Mouse (Mus musculus): Measurements from ENCODE around the gene Avpr1b. TPM values are rescaled to one million over a fixed set of nuclear protein-coding genes. Genes with fewer than 3 reads are reported as not detected.
"Not testable (repeated sequence)": the region's sequence is repeated elsewhere in the genome, so short reads cannot be mapped to it uniquely, and the experiment has no call there.

Avpr1b gene
- polyA plus RNA-seq, 1 experiment from 2014 or later: not detected

DNA sequence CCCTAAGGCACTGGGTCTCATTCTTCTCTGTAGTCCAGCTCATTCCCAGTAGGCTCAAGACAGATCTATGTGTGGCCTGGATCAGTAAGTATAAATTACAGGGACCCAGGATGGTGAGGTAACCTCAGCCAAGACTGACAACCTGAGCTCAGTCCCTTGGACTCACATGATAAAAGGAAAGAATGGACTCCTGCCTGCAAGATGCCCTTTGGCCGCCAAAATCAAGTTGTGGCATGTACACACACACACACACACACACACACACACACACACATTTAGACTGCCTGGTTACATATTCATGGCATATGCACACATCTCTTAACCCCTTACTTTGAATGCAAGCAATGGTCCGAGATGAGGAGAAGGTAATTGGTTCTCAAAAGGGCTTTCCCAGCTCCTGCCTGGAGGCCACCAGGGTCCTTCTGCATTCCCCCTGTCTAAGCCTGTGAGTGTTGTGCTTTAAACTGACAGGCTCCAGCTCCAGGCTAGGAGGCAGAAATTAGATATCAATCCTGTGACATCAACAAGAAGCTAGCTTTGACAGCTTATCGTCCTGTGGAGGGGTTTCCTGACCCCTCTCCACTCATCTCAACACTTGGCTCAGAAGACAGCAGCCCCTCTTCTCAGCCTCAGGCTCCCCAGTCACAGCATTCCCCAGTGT is 25.3 kb downstream of the Avpr1b start:
- Histone ChIP-seq H3K4me2 (no peak overlapping the region), H3K4me3 (no peak overlapping the region), H3K4me1 (no peaks in the 10 kb centered on the region), H3K27ac (no peak overlapping the region), H3K27me3 (no peaks in the 10 kb centered on the region), H3K9me3 (no peaks in the 10 kb centered on the region), H3K9ac (no peak overlapping the region), H3K36me3 (no peaks in the 10 kb centered on the region)
- 51% methylated on average over 3 of the region's 3 CpGs for WGBS
- no peak for ATAC-seq (ENCODE audit: insufficient number of reproducible peaks, low FRiP score, low TSS enrichment, low read depth)

DNA sequence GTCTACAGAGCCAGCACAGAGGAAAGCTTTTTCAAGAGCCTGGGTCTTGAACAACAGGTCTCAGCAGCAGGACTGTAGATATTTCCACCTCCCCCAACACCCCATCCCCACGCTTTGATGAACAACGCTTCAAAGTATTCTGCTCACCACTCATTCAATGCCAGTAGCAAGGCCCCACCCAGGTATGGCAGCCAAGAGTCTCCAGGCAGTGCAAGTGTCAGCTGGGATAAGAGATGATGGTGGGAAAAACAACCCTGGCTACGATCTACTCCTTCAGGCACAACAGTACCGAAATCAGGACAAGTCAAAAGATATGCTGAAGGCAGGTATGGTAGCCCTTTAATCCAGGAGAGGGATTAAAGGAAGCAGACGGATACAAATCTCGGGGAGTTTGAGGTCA is 27.2 kb downstream of the Avpr1b start:
- H3K27ac ChIP-seq: no peak overlapping the region
- no peaks in the 10 kb centered on the region for H3K9me3 ChIP-seq
- H3K9ac ChIP-seq: no peak overlapping the region
- 73% methylated on average over 6 of the region's 6 CpGs for WGBS
- H3K4me2 ChIP-seq: no peak overlapping the region
- no peak for ATAC-seq (ENCODE audit: insufficient number of reproducible peaks, low FRiP score, low TSS enrichment, low read depth)
- no peaks in the 10 kb centered on the region for H3K36me3 ChIP-seq
- no peak overlapping the region for H3K4me3 ChIP-seq
- H3K27me3 ChIP-seq: no peaks in the 10 kb centered on the region
- no peaks in the 10 kb centered on the region for H3K4me1 ChIP-seq

DNA sequence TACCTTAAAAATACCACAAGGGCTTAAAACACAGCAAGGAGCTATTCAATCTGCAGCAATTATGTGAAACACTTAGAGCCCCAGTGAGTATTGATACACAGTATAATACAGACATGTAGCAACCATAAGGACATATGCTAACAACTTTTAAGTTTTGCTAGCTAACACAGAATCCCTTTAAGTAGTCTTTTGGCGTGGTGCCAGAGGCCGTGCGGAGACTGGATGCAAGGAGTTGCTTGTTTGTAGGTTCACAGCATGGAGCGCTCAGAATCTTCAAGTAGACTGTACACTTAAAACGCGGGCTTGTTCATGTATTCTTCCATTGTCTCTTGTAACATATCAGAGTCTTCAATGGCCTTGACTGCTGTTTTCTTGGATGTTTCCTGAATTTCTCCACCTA is 33.2 kb downstream of the Avpr1b start:
- H3K4me2 ChIP-seq; H3K36me3 ChIP-seq; ATAC-seq (ENCODE audit: insufficient number of reproducible peaks, low FRiP score, low TSS enrichment, low read depth); H3K27ac ChIP-seq; H3K9ac ChIP-seq; H3K27me3 ChIP-seq; H3K9me3 ChIP-seq; H3K4me1 ChIP-seq; H3K4me3 ChIP-seq: not testable (repeated sequence)
- WGBS: 60% methylated on average over 6 of the region's 6 CpGs

DNA sequence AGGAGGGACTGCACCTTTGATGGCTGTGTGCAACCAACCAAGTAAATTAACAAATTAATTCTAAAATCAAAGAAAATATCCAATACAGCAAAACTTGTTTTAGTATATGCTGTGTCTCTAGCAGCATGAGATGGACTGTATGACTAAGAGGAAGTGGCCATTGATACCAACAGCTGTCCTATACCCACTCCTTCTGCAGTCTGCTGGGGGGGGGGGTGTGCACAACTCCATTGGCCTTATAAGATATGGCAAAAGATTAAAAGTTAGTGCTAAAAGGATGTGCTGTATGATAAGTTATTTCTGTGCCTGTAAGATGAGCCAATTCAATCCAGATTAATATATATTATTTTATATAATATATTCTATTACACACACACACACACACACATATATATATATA is 35.5 kb downstream of the Avpr1b start:
- no peaks in the 10 kb centered on the region for H3K27me3 ChIP-seq
- H3K4me2 ChIP-seq: no peak overlapping the region
- H3K36me3 ChIP-seq: no peaks in the 10 kb centered on the region
- no peak overlapping the region for H3K27ac ChIP-seq
- no peak for ATAC-seq (ENCODE audit: insufficient number of reproducible peaks, low FRiP score, low TSS enrichment, low read depth)
- no peak overlapping the region for H3K9ac ChIP-seq
- no peak overlapping the region for H3K4me3 ChIP-seq
- H3K4me1 ChIP-seq: no peaks in the 10 kb centered on the region
- no peaks in the 10 kb centered on the region for H3K9me3 ChIP-seq

DNA sequence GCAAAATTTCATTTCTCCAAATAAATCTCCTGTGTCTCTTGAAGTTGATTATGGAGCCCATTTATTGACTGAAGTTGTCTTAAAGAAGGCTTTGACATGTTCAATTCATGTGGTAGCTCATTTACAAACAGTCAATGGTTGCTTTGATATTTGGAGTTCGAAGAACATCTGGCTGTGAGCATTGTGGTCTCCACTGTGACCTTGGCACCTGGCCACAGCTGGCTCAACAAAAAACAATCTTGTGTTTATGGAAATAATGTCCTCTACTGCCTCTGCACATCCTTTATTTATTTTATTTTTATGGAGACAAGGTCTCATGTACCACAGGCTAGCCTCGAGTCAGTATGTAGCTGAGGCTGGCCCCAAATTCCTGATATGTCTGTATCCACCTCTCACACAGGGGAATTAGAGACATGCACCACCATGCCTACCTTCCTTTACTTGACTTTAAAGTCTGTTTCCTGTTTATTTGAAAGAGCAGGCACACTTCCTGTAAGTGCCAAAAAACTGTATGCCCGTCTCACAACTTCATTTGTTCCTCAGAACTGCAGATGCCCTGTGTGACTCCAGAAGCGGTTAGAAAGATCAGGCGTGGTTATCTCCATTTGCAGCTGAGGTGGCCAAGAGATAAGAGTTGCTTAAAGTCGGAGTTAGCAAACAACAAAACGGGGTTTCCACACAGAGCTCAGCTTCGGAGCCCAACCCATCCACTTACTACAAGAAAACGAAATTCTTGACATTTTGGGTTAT is 38.9 kb downstream of the Avpr1b start, which contains the start of gene Ctse:
TSS of gene Ctse (plus strand) at position 516 of the 750 bp plus-strand sequence.
- H3K9me3 ChIP-seq: no peaks in the 10 kb centered on the region
- H3K4me2 ChIP-seq: no peak within 1 kb of the TSS
- 76% methylated on average over 9 of the region's 9 CpGs for WGBS
- no peak for ATAC-seq (ENCODE audit: insufficient number of reproducible peaks, low FRiP score, low TSS enrichment, low read depth)
- H3K4me3 ChIP-seq: no peak within 1 kb of the TSS
- H3K4me1 ChIP-seq: no peaks in the 10 kb centered on the region
- no peak within 1 kb of the TSS for H3K27ac ChIP-seq
- no peaks in the 10 kb centered on the region for H3K27me3 ChIP-seq
- no peaks in the 10 kb centered on the region for H3K36me3 ChIP-seq
- no peak within 1 kb of the TSS for H3K9ac ChIP-seq

DNA sequence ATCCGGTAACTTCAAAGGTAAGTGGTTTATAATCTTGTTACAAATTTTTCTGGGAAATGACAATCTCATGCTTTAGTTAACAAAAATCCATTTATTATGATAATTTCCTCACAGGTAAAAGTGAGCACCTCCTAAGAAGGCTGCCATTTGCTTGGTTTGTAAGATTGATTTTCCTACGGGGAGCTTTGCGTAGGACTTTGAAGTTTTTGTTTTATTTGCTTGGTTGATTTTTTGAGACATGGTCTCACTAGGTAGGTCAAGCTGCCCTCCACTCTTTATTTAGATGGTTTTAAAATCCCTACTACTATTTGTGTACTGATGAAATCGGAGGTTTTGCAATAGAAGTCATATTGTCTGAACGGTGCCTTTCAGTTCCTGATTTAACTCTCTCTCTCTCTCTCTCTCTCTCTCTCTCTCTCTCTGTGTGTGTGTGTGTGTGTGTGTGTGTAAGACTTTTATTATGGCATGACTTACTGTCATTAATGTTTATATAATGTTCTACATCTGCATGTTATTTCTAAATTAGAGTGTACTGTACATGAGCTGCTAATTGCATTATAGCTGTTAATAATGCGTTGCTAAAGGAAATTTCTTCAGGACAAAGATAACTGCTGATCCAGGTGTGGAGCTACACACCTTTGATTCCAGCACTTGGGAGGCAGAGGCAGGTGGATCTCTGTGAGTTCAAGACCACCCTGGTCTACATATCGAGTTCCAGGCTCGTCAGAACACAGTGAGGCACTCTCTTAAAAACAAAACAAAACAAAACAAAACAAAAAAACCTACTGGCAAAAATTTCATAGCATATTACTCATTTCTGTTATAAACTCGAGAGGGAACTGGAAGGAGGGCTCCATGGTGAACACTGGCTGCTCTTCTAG is 39.7 kb downstream of the Avpr1b start:
- no peak for ATAC-seq (ENCODE audit: insufficient number of reproducible peaks, low FRiP score, low TSS enrichment, low read depth)
- Histone ChIP-seq H3K36me3 (no peaks in the 10 kb centered on the region), H3K9ac (no peak overlapping the region), H3K9me3 (no peaks in the 10 kb centered on the region), H3K4me2 (no peak overlapping the region), H3K27me3 (no peaks in the 10 kb centered on the region), H3K4me3 (no peak overlapping the region), H3K27ac (no peak overlapping the region), H3K4me1 (no peaks in the 10 kb centered on the region)
- WGBS: 82% methylated on average over 9 of the region's 9 CpGs

DNA sequence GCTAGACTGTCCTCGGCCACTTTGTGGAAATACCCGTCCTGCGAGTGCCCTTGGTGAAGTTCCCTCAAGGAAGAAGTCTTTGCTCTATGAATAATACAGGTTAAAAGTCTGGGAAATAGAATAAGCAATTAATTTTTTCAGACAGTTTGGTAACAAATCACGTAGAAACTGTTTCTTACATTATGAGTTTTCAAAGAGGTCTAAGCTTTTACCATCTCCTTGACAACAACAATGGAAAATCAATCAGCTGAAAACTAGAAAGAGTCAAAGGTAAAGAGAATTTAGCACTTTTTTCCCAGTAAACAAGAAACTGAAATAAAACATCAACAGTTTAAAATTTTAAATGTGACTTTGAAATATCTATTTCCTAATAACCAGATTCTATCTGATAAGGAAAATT is 41.0 kb downstream of the Avpr1b start:
- 81% methylated on average over 4 of the region's 4 CpGs for WGBS
- ATAC-seq (ENCODE audit: insufficient number of reproducible peaks, low FRiP score, low TSS enrichment, low read depth): no peak

DNA sequence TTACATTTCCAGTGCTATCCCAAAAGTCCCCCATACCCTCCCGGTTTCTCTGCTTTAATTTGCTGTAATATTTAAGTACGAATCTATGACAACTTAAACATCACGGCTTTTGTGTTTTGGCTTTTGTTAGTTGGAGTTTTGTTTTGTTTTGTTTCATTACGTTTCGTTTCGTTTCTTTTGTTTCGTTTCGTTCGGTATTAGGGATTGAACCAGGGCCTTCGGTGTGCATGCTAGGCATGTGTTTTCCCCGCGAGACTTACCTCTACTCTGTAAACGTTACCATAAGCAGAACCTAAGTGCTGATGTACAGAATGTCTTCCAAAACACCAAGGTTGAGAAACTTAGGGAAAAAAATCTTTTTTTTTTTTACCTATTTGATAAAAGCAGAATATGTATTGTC is 42.5 kb downstream of the Avpr1b start:
- no peaks in the 10 kb centered on the region for H3K9me3 ChIP-seq
- no peaks in the 10 kb centered on the region for H3K27me3 ChIP-seq
- no peak overlapping the region for H3K9ac ChIP-seq
- no peak overlapping the region for H3K4me3 ChIP-seq
- no peak overlapping the region for H3K27ac ChIP-seq
- H3K36me3 ChIP-seq: no peaks in the 10 kb centered on the region
- H3K4me1 ChIP-seq: no peaks in the 10 kb centered on the region
- 92% methylated on average over 13 of the region's 13 CpGs for WGBS
- no peak for ATAC-seq (ENCODE audit: insufficient number of reproducible peaks, low FRiP score, low TSS enrichment, low read depth)
- no peak overlapping the region for H3K4me2 ChIP-seq

More for the DNA sequence above, 41.0 kb downstream of the Avpr1b start:
- no peak overlapping the region for H3K27ac ChIP-seq
- H3K4me2 ChIP-seq: no peak overlapping the region
- no peaks in the 10 kb centered on the region for H3K27me3 ChIP-seq
- H3K36me3 ChIP-seq: no peaks in the 10 kb centered on the region
- no peak overlapping the region for H3K4me3 ChIP-seq
- H3K9me3 ChIP-seq: no peaks in the 10 kb centered on the region
- no peaks in the 10 kb centered on the region for H3K4me1 ChIP-seq
- no peak overlapping the region for H3K9ac ChIP-seq

DNA sequence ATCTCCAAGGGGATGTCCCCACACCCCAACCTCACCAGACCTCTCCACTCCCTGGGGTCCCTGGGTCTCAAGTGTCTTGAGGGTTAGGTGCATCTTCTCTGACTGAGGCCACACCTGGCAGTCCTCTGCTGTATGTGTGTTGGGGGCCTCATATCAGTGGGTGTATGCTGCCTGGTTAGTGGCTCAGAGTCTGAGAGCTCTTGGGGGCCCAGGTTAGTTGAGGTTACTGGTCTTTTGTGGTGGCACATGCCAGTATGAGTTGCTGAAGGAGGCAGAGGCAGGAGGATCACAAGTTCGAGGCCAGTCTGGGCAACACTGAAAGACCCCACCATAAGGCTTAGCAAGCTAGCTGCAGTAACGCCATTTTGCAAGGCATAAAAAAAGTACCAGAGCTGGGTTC is 43.2 kb downstream of the Avpr1b start:
- 95% methylated on average over 2 of the region's 2 CpGs for WGBS
- no peaks in the 10 kb centered on the region for H3K36me3 ChIP-seq
- no peak overlapping the region for H3K4me3 ChIP-seq
- no peaks in the 10 kb centered on the region for H3K27me3 ChIP-seq
- H3K27ac ChIP-seq: no peak overlapping the region
- no peak for ATAC-seq (ENCODE audit: insufficient number of reproducible peaks, low FRiP score, low TSS enrichment, low read depth)
- no peaks in the 10 kb centered on the region for H3K4me1 ChIP-seq
- no peaks in the 10 kb centered on the region for H3K9me3 ChIP-seq
- no peak overlapping the region for H3K4me2 ChIP-seq
- no peak overlapping the region for H3K9ac ChIP-seq

DNA sequence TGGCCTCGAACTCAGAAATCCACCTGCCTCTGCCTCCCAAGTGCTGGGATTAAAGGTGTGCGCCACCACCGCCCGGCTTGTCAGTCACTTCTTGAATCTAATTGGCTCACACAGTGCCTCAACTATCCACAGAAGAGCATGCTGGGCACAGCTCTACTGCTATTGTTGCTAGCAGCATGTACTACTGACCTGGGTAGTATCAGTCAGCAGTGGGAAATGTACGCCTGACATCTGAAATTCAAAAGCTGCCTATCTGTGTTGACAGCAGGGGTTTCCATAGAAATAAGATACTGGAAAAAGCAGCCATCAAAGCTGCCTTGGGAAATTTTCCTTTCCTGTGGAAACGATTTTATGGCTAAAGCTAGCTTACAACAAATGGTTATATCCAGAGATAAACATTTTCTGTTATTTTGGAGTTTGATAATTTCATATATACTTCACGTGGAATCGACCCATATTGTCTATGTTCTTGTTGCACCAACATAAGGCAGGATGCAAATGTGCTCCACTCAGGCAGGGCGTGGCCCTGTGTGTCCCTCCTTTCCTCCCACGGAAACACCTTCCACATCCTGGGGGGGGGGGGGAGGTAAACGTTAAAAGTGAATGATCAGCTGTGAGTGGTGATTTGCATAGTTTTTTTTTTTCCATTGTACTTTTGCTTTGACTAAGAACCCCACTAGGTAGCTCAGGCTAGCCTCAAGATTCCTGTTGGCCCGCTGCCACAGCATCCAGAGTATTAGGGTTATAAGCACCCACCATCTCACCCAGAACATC is 53.8 kb downstream of the Avpr1b start:
- Histone ChIP-seq H3K9ac (no peak overlapping the region), H3K4me1 (0 out of 2 replicates have a peak, but pooled peaks cover 3% of the 10 kb centered on the region), H3K4me2 (no peak overlapping the region), H3K4me3 (no peak overlapping the region), H3K36me3 (no peaks in the 10 kb centered on the region), H3K27ac (no peak overlapping the region), H3K27me3 (no peaks in the 10 kb centered on the region), H3K9me3 (no peaks in the 10 kb centered on the region)
- ATAC-seq (ENCODE audit: insufficient number of reproducible peaks, low FRiP score, low TSS enrichment, low read depth): no peak
- 79% methylated on average over 12 of the region's 12 CpGs for WGBS

DNA sequence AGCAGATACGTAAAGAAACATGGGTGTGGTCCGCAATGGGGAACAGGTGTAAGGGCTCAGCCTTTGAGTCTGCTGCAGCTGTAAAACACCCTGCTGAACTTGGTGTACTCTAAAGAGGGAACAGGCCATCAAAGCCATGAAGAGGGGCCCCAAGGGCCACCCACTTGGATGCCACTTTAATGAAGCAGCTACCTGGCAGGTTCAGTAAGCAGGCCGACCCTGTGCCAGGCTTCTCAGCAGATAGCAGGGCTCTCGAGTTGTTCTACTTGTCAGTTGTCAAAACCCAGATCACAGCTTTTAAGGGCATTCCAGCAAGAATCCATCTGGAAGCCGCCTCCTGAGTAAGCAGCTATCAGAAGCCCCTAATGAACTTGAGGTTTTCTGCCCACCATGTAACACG is 56.6 kb downstream of the Avpr1b start:
- H3K36me3 ChIP-seq: no peaks in the 10 kb centered on the region
- no peak overlapping the region for H3K9ac ChIP-seq
- H3K27ac ChIP-seq: no peak overlapping the region
- H3K4me1 ChIP-seq: 0 out of 2 replicates have a peak, but pooled peaks cover 3% of the 10 kb centered on the region
- no peak overlapping the region for H3K4me2 ChIP-seq
- no peak for ATAC-seq (ENCODE audit: insufficient number of reproducible peaks, low FRiP score, low TSS enrichment, low read depth)
- WGBS: 75% methylated on average over 6 of the region's 6 CpGs
- no peaks in the 10 kb centered on the region for H3K27me3 ChIP-seq
- H3K4me3 ChIP-seq: no peak overlapping the region
- H3K9me3 ChIP-seq: no peaks in the 10 kb centered on the region
